Mouse (Mus musculus) kidney, adult 2 months (tissue): ENCODE data around the gene Ctdsp1.

ENCODE experiments used
- CTCF ChIP-seq: fragments of 200-500 bp; conservative IDR thresholded peaks from 2 replicates; pipeline ENCODE4 v1.5.1; 2011; ENCODE audit warnings: low read depth, mild to moderate bottlenecking, control low read depth, low read length, moderate library complexity, mixed read lengths; ENCODE audit not compliant: insufficient read depth, insufficient read length
- POLR2A ChIP-seq: fragments of 200-500 bp; IDR thresholded peaks from one replicate; pipeline ENCODE4 v1.6.1; 2011; ENCODE audit warnings: low read depth, low read length, control low read depth

- TF ChIP-seq CTCF = no peak
- TF ChIP-seq POLR2A = no peak
These were observed 9.2 kb downstream of the Ctdsp1 start for GRCm38 (mm10) chr1:74400531-74400930.
